Mouse (Mus musculus) CH12.LX (cell line): Measurements from ENCODE around the gene Etl4.

Source experiments
- CTCF ChIP-seq, 2 experiments: IDR thresholded peaks in 1 of 2; conservative IDR thresholded peaks in 1 of 2; 2 replicates each; pipeline ENCODE4 v1.5.1; 2011 to 2012; ENCODE audit warnings: low read depth in 2 of 2, low read length in 2 of 2, improper control_type of control experiment in 1 of 2, inconsistent platforms in 1 of 2, mild to moderate bottlenecking in 1 of 2, moderate library complexity in 1 of 2
- ELF1 ChIP-seq: IDR thresholded peaks from 2 replicates; pipeline ENCODE4 v1.6.1; 2014; ENCODE audit warnings: low read depth, mild to moderate bottlenecking, inconsistent platforms, low read length, improper control_type of control experiment

DNA sequence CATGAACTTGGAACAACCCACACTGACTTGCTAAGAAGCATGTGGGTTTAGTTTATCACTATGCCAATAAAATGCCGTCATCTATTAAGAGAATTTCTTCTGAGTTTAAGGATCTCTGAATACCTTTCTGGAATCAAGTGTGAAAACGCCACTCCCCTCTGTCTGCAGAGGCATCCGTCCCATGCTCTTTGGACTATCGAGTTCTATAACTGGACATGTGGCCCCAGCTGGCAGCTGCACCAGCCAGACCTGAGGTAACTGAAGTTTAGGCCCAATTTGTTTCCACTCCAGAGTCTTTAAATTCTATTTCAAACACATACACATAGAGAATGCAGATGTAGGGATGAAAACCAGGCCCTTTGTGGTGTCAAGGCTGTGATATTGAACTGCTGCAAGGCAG, 795.5 kb downstream of the Etl4 start:
- TF ChIP-seq CTCF (conservative IDR thresholded peaks at IDR 0.05 in 1 of 2, IDR thresholded peaks at IDR 0.05 in 1 of 2; ENCODE audit: low read depth in 2 of 2, low read length in 2 of 2): no peak
- TF ChIP-seq ELF1: no peak
